Mouse (Mus musculus) ES-E14 (cell line): ENCODE data around the gene Cops3. TPM values are rescaled to one million over a fixed set of nuclear protein-coding genes. Genes with fewer than 3 reads are reported as not detected.

Experiments
- DNase-seq: peaks from one replicate; pipeline ENCODE4 v3.0.0-alpha.2; 2013; ENCODE audit warnings: low read depth, low spot score
- H3K27ac ChIP-seq: 2 replicates; pipeline ENCODE4 v1.5.1; 2012; ENCODE audit warnings: low read depth, mild to moderate bottlenecking, low read length, moderate library complexity, mixed read lengths; ENCODE audit not compliant: poor library complexity, insufficient read depth, severe bottlenecking
- H3K36me3 ChIP-seq: 2 replicates; pipeline ENCODE4 v1.6.1; 2012; ENCODE audit warnings: mild to moderate bottlenecking, low read length, moderate library complexity, mixed read lengths; ENCODE audit not compliant: control insufficient read depth, poor library complexity, insufficient read depth, severe bottlenecking
- H3K4me1 ChIP-seq, 2 experiments: fragments of 150-350 bp in 1 of 2; sonication (generic) in 1 of 2; 2 replicates each; pipeline ENCODE4 v1.6.1; 2012; ENCODE audit warnings: low read length in 2 of 2, mild to moderate bottlenecking in 1 of 2, mixed read lengths in 1 of 2; ENCODE audit not compliant: control insufficient read depth in 2 of 2, insufficient read depth in 2 of 2, poor library complexity in 1 of 2
- H3K4me3 ChIP-seq, 2 experiments: fragments of 150-350 bp in 1 of 2; sonication (generic) in 1 of 2; 2 replicates each; pipeline ENCODE4 v1.5.1; 2012; ENCODE audit warnings: low read length in 2 of 2, low read depth in 1 of 2, mild to moderate bottlenecking in 1 of 2, mixed read lengths in 1 of 2; ENCODE audit not compliant: insufficient read depth in 1 of 2, poor library complexity in 1 of 2, severe bottlenecking in 1 of 2
- H3K9ac ChIP-seq: 2 replicates; pipeline ENCODE4 v1.6.1; 2012; ENCODE audit warnings: low read depth, mild to moderate bottlenecking, low read length, mixed read lengths; ENCODE audit not compliant: poor library complexity, insufficient read depth, severe bottlenecking
- H3K9me3 ChIP-seq: fragments of 150-350 bp; sonication (generic); 2 replicates; pipeline ENCODE4 v1.6.1; 2012; ENCODE audit warnings: low read depth, mild to moderate bottlenecking, low read length; ENCODE audit not compliant: control insufficient read depth, insufficient read depth
- CHD2 ChIP-seq: IDR thresholded peaks from 2 replicates; pipeline ENCODE4 v1.6.1; 2014; ENCODE audit warnings: mild to moderate bottlenecking, low read depth, low read length, inconsistent platforms
- HCFC1 ChIP-seq: IDR thresholded peaks from 2 replicates; pipeline ENCODE4 v1.6.1; 2012; ENCODE audit warnings: low read length, inconsistent platforms, borderline replicate concordance; ENCODE audit not compliant: insufficient read depth
- MAFK ChIP-seq: IDR thresholded peaks from 2 replicates; pipeline ENCODE4 v1.6.1; 2014; ENCODE audit warnings: mild to moderate bottlenecking, low read depth, low read length, inconsistent platforms; ENCODE audit not compliant: insufficient read depth
- ZC3H11A ChIP-seq: IDR thresholded peaks from 2 replicates; pipeline ENCODE4 v1.6.1; 2012; ENCODE audit warnings: low read depth, mild to moderate bottlenecking, inconsistent platforms, low read length, borderline replicate concordance
- ZNF384 ChIP-seq: IDR thresholded peaks from 2 replicates; pipeline ENCODE4 v1.6.1; 2012; ENCODE audit warnings: low read depth, low read length, inconsistent platforms
- in situ Hi-C, 2 experiments: fragments of 600-800 bp; cut with MboI; formaldehyde crosslinking; loops; one replicate each; pipeline ENCODE4 v1.15.1; 2025; ENCODE audit warnings: low sequenced_read_pairs in 2 of 2, inconsistent platforms in 1 of 2; ENCODE audit not compliant: unreplicated experiment in 2 of 2
- total RNA-seq: library from RNA; depleted of rRNA; stranded (reverse); fragments of 300-350 nt; gene quantifications from 2 replicates; pipeline ENCODE4 v1.2.3, GENCODE M21; 2012

The Cops3 gene
- total RNA-seq, 1 experiment: 133 TPM

DNA sequence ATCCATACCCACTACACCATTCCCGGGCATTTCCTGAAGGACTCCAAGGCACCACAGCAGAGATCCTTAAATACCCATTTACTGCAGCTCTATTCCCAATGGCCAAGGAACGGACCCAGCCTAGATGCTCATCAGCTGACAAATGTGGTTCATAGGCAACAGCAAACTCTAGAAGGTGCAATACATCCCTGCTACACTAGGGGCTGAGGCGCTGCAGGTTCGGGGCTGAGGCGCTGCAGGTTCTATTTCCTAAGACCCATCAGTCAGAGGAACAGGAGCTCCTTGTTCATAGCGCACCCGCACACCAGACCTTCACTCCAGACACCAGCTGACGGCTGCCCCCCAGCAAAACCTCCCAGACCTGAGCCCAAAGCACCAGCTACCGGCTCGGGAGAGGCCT lies 39.2 kb downstream of the Cops3 start:
- H3K9ac ChIP-seq: no peak overlapping the region
- no peak for TF ChIP-seq ZNF384
- no peak for TF ChIP-seq CHD2
- TF ChIP-seq ZC3H11A: no peak
- no peak for TF ChIP-seq HCFC1
- TF ChIP-seq MAFK: no peak
- no peaks in the 10 kb centered on the region for H3K9me3 ChIP-seq
- DNase-seq: no peak
- peaks cover 79% of the 10 kb centered on the region for H3K36me3 ChIP-seq
- H3K4me3 ChIP-seq: no peak overlapping the region
- H3K4me1 ChIP-seq: peaks cover 0 to 4% of the 10 kb centered on the region in 2 experiments; a peak in 1 of 4 replicates
- in situ Hi-C loops: no loop called here
- H3K27ac ChIP-seq: no peak overlapping the region

- Histone ChIP-seq H3K36me3 (peaks cover 52% of the 10 kb centered on the region), H3K9ac (no peak overlapping the region), H3K27ac (no peak overlapping the region), H3K9me3 (no peaks in the 10 kb centered on the region), H3K4me1 (0 out of 4 replicates have a peak, but pooled peaks cover 0 to 2% of the 10 kb centered on the region in 2 experiments), H3K4me3 (no peak overlapping the region)
- DNase-seq: no peak
- TF ChIP-seq MAFK (no peak), CHD2 (no peak), HCFC1 (no peak), ZC3H11A (no peak), ZNF384 (no peak)
- in situ Hi-C loops: no loop called here
Measured at GRCm38 (mm10) chr11:59793390-59793789, 46.2 kb downstream of the Cops3 start.

DNA sequence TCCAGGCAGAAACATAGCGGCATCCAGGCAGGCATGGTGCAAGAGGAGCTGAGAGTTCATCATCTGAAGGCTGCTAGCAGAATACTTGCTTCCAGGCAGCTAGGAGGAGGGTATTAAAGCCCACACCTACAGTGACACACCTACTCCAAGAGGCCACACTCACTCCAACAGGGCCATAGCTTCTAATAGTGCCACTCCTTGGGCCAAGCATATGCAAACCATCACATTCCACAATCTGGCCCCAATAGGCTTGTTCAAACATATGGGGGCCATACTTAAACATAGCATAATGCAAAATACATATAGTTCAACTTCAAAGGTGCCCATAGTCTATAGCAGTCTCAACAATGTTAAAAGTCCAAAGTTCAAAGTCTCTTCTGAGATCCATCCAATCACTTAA lies 50.3 kb downstream of the Cops3 start:
- in situ Hi-C loops: no loop called here
- no peak for TF ChIP-seq MAFK
- TF ChIP-seq ZC3H11A: no peak
- TF ChIP-seq ZNF384: no peak
- TF ChIP-seq CHD2: no peak
- no peak for TF ChIP-seq HCFC1
- no peak for DNase-seq

DNA sequence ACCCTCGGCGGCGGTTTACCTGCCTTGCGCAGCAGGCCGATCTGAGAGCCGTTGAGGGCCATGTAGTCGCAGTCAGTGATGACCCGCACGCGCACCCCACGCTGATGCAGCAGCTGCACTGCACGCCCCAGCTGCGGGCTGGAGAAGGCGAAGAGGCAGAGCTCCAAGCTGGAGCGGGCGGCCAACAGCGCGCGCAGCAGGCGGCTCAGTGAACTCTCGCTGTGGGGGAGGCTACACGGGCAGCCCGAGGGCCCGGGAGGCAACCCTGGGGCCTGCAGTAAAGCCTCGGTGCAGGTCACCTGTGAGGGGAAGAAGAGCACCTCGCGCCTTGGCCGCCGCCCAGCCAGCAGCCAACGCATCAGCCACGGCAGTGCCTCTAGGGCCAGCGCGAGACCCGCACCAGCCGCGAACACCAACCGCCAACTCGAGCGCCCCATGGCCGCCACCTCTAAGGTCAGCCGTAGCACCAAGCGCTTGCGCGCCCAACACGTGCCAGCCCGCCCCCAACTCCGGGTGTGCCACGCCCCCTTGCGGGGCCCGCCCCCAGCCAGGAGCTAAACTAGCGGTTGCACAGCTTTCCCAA lies 52.3 kb downstream of the Cops3 start, which contains the start of gene Pld6:
TSS of gene Pld6 (minus strand) at position 447 of the 583 bp plus-strand sequence.
- H3K4me1 ChIP-seq: peaks cover 3 to 6% of the 10 kb centered on the region in 2 experiments; a peak in 1 of 4 replicates
- in situ Hi-C loops: no loop called here
- H3K9ac ChIP-seq: peak within 1 kb of the TSS; percentile 79
- H3K4me3 ChIP-seq: peak within 1 kb of the TSS; percentile 52 to 74
- H3K27ac ChIP-seq: no peak within 1 kb of the TSS
- H3K9me3 ChIP-seq: no peaks in the 10 kb centered on the region
- TF ChIP-seq CHD2 (no peak), HCFC1 (no peak), ZC3H11A (no peak), ZNF384 (no peak), MAFK (no peak)
- H3K36me3 ChIP-seq: peaks cover 11% of the 10 kb centered on the region
- DNase-seq: peak; percentile 76

More for the DNA sequence above, 50.3 kb downstream of the Cops3 start:
- H3K36me3 ChIP-seq: peaks cover 24% of the 10 kb centered on the region
- H3K9me3 ChIP-seq: no peaks in the 10 kb centered on the region
- peaks cover 3 to 5% of the 10 kb centered on the region in 2 experiments; a peak in 1 of 4 replicates for H3K4me1 ChIP-seq
- no peak overlapping the region for H3K4me3 ChIP-seq
- H3K9ac ChIP-seq: no peak overlapping the region
- no peak overlapping the region for H3K27ac ChIP-seq
